Mouse (Mus musculus) pancreas, adult 10 weeks (tissue): ENCODE measurements around the gene 4933421I07Rik. TPM values are rescaled to one million over a fixed set of nuclear protein-coding genes. Genes with fewer than 3 reads are reported as not detected.

ENCODE experiments used
- polyA plus RNA-seq: library from polyadenylated mRNA; stranded (reverse); fragments of 350-450 nt; fragmentation: Illumina TruSeq; extraction: RNeasy Lipid Tissue Mini Kit (QIAGEN cat#74804); gene quantifications from one replicate; pipeline ENCODE4 v1.2.3, GENCODE M21; 2015; ENCODE audit warnings: low read depth, low replicate concordance; ENCODE audit not compliant: insufficient read depth

4933421I07Rik gene
- polyA plus RNA-seq, result not detected

DNA sequence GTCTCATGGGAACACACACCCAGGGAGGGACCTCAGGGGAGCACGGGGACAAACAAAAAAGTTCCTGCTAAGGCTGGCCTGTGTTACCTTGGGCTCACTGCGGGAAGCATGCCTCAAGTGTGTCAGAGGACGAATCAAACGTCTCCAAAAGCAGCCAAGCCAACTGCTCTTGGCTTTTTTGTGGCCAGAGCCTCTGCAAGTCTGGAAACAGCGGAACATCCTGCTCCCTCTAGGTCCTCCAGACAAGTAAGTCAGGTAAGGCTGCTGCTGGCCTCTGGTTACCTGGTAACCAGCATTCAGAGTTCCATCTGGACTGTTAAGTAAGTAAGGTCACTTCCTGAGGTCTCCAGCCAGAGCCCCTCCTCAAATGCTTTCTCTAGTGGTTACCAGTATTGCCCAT, at the start of gene 4933421I07Rik:
Gene 4933421I07Rik, minus strand, starts transcription at position 271 of the 400 bp plus-strand sequence.

Other genes with a start within 250 kb of the 4933421I07Rik start
- gene Vmn2r61, start 188.1 kb downstream of the 4933421I07Rik start, polyA plus RNA-seq, result not detected
- gene Zfp141, start 57.6 kb upstream of the 4933421I07Rik start, polyA plus RNA-seq, result 1.8 TPM
- gene Gm21028, start 130.5 kb upstream of the 4933421I07Rik start, polyA plus RNA-seq, result not detected
- gene Zfp977, start 144.4 kb upstream of the 4933421I07Rik start, polyA plus RNA-seq, result not detected
- 0.74 TPM for gene Zfp976, start 194.5 kb upstream of the 4933421I07Rik start, polyA plus RNA-seq
- 2.3 TPM for gene Zfp975, start 244.6 kb upstream of the 4933421I07Rik start, polyA plus RNA-seq